Mouse (Mus musculus): ENCODE results near the gene Cttnbp2.

Cttnbp2 gene

DNA sequence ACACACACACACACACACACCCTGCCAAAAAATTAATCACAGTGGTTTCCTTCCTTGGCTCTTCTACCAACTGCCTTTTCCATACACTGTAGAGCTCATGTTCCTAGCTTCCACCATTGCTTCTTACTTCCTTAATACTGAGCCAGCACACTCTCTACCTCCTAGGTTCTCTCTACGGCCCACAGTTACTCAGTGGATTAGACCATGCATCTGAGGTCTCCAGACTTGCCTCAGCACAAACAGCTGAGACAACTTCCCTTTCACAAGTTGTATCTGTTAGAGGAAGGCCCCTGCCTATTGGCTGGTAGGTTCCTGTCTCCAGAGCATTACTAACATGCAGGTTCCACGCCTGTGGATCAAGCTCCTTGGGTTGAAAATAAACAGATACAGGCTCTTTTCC, 45.4 kb downstream of the Cttnbp2 start:
- DNase-seq (ENCODE audit: low read depth in 1 of 2, low spot score in 2 of 2): no peak

DNA sequence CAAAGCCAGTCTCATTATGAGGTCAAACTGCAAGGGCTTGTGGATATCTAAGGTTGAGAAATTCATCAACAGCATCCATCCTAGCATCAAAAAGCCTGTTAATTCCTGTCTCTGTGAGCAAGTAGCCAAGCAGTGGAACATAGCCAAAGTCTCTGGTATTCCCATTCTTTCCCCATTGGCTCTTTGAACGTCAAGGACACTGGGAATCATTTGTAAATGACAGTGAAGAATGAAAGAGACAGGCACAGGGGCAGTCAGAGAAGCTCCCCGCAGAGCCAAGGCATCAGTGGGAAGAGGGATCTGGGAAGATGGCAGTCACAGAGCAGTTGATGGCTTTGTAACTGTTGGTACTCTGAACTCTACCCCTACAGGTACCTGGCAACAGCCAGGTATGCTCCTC, 46.9 kb downstream of the Cttnbp2 start:
- no peak for DNase-seq (ENCODE audit: low read depth in 1 of 2, low spot score in 2 of 2)

DNA sequence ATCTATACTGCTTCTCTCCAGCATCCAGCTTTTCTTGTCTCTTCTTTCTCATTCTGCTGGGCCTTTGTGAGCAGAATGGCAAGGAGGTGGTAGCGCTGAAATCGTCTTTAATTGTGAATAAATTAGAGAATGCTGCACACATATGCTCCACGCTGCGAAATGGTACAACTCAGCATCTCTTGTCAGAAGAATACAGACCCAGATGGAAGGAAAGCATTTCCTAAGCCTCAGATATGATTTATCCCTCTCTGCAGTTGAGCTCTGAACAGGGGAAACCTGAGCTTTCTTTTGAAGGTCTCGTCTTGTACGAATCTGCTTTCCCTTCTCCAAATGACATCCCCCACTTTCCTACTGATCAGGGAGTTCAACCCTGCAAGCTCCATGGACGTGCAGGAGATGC, 48.4 kb downstream of the Cttnbp2 start:
- DNase-seq (ENCODE audit: low read depth in 1 of 2, low spot score in 2 of 2): no peak

DNA sequence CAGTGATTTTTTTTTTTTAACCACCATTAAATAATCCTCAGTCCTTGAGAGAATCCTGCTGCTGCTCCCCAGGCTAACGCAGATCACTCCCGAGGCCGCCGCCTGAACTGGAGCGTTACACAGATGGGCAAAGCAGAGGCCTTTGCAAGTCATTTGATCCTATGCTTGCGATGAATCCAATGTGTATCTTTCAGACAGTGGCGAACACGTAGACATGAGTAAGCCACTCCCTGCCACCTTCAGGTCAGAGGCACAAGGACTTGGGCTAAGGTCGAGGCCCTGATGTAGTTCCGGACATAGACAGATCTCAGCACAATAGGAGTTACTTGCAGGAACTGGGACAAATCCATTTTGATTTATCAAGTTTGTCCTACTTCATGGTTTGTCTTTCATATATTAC, 49.0 kb downstream of the Cttnbp2 start:
- no peak for DNase-seq (ENCODE audit: low read depth in 1 of 2, low spot score in 2 of 2)

DNA sequence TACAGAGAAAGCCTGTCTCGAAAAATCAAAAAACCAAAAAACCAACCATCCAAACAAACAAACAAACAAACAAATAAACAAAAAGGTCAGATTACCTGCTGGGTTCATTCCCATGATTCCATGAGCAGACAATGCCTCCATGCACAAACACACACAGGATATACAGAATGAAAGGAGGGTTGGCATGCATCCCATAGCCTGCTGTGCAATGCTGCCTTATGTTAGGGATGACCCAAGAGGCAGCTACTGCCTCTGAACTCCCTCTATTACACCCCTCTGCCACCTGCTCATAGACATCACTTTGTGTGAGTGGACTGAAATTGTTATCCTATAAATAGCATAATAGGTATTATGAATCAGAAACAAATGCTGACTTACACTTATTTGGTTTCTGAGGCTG, 55.0 kb downstream of the Cttnbp2 start:
- no peak for DNase-seq (ENCODE audit: low read depth in 1 of 2, low spot score in 2 of 2)

DNA sequence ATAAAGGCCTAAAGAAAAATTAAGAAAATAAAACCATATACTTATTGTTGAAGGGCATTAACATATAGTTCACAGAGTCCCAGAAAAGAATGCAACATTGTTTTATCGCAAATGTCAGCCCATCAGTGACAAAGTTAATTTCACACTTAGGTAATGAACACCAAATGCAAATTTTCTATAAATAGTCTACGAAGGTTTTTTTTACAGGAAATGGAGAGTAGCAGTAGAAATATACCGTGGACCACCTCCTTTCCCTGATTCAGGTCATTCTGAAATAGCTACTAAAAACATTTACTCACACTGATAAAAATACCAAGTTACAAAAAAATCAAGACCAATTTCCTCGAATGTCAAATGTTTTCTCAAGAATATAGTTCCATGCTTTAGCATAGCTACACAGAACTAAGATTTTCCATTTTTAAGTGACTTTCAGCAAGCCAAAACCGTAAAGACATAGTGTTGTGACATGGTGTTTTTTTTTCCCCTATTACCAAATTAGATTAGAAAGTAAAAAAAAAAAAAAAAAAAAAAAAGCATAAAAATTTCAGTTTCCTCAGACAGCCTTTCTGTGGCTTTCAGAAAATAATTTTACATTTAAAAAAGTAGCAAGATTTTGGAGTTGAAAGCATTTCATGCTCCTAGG, 64.0 kb downstream of the Cttnbp2 start:
- no peak for DNase-seq (ENCODE audit: low read depth in 1 of 2, low spot score in 2 of 2)

DNA sequence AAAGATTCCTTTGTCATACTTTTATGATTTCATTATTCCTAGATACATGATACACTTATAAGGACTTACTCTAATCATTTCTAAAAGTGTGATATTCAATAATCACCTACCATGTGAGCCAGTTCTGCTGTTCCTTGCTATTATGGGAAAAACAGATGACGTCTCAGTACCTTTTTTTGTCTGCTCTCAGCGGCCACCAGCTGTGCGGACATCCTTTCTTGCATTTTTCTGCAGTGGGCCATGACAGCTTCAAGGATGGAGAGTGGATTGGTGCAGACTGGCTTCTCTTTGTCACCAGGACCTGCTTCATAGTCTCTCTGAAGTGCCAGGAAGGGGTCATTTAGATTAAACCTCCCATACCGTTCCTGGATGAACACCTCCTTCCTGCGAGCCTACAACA, 66.6 kb downstream of the Cttnbp2 start:
- DNase-seq (ENCODE audit: low read depth in 1 of 2, low spot score in 2 of 2): no peak

DNA sequence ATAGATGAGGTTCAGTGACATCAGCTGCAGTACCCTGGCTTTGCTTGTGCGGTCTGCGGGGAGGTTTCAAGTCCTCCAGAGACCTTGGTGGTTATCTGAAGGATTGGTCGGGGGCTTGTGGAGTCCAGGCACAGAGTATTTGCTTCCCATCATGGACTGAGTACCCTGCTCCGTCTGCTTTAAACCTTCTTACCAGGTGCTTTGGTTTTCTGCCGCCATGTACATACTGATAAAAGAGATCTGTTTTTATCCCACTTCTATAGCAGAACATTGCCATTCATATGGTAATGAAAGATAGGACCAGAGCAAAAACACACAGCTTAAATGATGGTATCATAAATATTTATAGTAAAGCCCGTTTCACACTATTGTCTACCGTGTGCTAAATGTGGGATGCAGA, 67.7 kb downstream of the Cttnbp2 start:
- no peak for DNase-seq (ENCODE audit: low read depth in 1 of 2, low spot score in 2 of 2)

DNA sequence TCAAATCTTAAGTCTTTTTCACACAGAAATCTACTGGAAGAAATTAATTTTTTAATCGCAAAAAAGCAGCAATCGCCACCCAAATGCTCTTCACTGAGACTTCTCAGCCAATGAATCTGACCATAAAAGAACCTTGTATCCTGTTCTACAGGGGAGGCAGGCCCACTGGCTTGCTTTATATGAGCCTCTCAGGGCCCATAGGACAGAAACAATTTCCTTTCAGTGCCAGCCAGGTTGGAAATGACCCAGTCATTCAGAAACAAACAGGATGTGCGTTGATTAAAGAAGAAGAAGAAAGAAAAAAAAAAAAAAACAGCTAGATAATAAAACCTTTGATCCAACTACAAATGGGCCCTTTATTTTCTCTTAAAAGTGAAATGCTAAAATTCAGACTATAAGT, 68.3 kb downstream of the Cttnbp2 start:
- no peak for DNase-seq (ENCODE audit: low read depth in 1 of 2, low spot score in 2 of 2)

DNA sequence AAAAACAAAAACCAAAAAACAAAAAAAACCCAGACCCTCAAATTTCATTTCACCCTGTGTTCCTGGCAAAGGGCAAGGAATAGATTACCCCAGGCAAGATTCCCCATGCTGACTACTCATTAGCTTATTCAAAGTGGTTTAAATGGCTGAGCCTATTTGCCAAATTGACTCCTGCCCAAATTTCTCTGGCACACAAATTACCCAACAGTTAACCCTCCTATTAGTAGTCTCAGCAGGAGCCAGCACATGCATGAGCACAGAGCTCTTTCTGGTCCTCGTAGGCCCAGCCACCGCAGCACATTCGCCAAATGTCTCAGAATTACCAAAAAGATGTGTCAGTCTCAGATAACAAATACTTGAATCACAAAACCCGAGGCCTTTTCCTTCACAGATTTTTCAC, 68.9 kb downstream of the Cttnbp2 start:
- DNase-seq (ENCODE audit: low read depth in 1 of 2, low spot score in 2 of 2): no peak

DNA sequence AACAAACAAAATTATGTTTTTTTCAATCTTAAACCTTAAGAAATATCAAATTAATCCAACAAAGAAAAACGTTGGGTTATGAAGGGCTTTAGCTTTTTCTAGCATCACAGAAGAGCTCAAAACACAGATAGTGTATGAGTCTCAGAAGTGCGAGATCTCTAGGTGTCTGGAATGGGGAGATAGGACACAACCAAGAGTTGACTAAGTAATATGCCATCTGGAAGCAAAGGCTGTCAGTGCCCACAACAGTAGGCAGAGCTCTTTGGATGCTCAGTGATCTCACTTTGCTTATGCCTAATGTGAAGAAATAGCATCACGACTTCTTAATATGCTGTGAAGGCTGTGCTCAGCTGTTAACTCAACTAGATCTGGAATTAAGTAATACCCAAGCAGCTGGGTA, 72.3 kb downstream of the Cttnbp2 start:
- no peak for DNase-seq (ENCODE audit: low read depth in 1 of 2, low spot score in 2 of 2)

DNA sequence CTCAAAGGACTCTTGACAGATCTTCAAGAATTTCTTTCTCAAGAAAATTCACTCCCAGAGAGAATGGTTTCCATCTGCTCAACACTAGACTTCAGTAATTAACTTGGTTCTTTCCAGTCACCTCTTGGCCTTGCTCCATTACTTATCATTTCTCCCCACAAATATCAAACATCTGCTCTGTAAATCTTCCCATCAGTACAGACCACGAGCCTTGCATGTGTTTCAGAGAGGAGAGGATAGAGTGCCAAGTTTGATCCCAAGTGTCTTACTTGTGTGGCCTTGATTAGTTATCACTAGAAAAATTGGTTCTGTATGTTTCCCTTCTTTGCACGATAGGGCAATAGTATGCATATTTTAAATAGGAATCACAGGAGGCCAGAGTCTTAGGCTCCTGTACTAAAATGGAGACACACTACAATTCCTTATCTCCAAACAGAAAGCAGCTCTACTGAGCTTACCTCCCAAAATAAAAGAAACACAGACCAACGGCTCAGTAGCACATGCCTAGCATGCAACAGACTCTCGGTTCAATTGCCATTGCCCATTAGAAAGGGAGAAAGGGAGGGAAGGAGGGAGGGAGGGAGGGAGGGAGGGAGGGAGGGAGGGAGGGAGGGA, 73.6 kb downstream of the Cttnbp2 start:
- DNase-seq (ENCODE audit: low read depth in 1 of 2, low spot score in 2 of 2): no peak

DNA sequence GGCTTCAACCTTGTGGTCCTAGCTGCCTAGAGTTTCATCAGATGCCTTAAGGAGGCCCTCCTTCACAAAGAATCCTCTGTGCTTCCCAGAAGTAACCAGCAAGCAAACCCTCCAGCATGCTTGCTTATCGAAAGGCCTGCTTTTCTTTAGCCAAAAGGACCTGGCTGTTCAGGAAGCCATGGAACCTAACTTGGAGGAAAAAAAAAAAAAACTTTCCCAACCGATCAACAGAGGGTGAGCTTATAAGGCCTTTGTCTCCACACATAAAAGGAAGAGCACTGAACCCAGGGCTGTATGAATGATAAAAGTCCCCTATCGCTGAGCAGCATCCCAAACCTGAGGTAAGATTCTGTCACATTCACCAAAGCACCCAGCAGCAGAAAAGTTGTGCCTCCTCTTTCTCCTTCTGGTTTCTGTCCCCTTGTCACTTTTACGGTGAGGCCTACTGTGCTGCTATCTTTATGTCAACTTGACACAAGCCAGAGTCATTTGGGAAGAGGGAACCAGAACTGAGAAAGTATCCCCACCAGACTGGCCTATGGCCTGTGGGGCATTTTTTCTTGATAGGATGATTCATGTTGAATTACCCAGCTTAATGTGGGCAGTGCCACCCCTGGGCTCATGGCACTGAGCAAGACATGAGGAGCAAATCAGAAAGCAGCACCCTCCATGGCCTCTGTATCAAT, 78.4 kb downstream of the Cttnbp2 start:
- DNase-seq (ENCODE audit: low read depth in 1 of 2, low spot score in 2 of 2): no peak

DNA sequence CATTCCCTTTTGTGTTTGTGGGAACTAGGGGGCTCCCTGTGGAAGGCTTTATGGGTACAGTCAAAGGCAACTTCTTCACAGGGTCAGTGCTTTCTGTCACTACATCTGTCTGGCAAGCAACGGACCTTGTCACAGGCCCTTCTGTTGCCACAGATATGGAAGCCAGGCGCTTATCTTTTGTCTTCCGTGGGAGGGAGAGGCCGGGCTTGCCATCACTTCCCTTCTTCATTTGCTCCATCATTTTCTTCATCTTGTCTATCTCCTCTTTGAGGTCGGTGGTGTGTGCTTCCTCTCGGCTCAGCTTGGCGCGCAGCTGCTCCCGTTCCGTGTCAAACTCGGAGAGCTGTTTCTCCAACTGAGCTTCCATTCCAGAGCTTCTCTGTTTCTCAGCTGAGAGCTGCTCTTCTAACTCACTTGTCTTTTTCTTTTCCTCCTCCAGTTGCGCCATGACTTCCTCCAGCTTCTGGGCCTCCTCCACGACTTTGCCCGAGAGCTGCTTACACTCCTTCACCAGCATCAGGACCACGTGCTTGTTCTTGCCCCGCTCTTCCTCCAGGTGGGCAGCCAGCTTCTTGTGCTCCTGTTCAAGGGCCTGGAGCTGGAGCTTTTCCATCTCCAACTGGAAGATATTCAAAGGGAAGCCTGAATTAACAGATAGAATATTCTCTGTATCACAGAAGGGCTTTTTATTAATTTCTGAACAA, 79.7 kb downstream of the Cttnbp2 start:
- no peak for DNase-seq (ENCODE audit: low read depth in 1 of 2, low spot score in 2 of 2)

DNA sequence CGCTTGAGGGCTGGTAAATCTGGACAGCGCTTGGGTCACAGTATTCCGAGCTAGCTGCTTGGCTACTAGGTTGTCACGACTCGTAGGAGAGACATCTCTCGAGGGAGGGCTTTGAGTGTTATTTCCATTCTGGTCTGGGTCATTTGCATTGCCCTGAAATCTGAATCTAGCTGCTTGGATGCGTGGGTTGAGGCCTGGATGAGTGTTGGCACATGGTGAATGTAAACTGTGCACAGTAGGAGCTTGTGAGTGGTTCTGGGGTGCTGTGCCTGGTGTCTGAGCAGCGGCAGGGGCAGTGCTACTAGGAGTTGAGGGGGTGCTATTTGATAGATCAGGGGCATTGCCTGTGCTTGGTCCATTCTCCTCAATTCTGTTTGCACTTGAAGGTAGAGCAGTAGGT, 80.3 kb downstream of the Cttnbp2 start:
- no peak for DNase-seq (ENCODE audit: low read depth in 1 of 2, low spot score in 2 of 2)

DNA sequence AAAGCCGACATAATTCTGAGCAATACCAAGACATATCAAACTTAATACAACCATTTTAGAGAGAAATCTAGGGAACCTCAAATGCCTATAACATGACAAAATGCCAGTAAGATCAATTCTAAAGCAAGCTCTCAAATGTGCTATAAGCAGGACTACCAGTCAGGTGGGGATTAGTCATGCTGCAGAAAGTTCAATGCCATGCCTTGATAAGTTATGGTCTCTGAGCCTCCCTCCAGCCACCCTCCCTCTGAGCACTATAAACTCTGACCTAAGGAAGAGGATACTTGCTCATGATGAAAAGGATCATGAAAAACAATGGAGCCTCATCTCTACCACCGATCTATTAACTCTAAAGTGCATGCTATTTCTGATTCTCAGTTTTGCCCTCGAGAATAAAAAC, 82.3 kb downstream of the Cttnbp2 start:
- DNase-seq (ENCODE audit: low read depth in 1 of 2, low spot score in 2 of 2): no peak

DNA sequence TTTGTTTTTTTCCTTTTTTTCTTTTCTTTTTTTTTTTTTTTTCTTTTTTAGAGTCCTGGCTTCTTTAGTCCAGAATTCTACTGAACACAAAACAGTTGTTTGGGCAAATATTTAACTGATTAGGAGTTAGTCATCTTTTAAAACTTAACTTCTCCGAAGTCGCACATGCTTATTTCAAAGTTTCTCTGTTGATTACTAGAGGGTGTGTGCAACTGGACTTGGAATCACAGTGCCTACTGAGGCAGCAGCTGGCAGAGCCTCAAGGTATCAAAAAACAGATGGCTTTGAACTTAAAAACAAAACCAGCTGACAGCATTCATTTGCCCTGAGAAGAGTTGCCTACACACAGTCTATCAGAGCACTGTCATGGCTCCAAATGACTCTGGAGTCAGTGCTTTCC, 82.8 kb downstream of the Cttnbp2 start:
- DNase-seq (ENCODE audit: low read depth in 1 of 2, low spot score in 2 of 2): no peak

DNA sequence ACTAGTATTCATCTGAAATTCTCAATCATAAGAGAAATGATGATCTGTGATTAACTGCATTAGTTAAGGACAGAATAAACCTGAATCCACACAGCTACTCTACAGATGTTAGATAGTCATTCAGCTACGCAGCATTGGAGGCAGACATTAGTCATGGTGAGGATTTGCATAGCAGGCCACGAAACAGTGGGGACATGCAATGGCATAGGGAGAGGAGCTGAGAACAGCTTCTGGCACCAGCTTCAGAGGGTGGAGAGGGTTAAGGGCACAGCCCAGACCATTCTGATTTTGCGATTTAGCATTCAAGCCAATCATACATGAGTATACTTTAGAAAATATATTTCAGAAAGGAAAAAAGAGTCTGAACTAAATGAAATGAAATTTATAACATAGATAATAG, 84.6 kb downstream of the Cttnbp2 start:
- DNase-seq (ENCODE audit: low read depth in 1 of 2, low spot score in 2 of 2): no peak

DNA sequence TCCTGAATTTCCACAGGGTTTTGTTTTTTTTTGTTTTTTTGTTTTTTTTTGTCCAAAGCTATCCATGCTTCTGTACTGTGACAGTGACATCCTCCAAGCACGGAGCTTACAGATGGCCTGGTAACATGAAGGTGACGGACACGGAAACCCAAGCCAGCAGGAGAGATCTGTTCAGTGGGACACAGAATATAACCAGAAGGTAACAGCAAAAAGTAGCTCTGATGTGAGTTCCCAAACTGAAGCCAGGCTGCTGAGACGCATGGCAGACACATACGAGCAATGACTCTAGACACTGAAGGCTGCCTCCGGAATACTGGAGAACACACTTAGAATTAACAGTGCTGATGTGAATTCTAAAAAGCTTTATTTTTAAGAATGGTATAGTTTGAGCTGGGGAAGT, 89.8 kb downstream of the Cttnbp2 start:
- DNase-seq (ENCODE audit: low read depth in 1 of 2, low spot score in 2 of 2): no peak

DNA sequence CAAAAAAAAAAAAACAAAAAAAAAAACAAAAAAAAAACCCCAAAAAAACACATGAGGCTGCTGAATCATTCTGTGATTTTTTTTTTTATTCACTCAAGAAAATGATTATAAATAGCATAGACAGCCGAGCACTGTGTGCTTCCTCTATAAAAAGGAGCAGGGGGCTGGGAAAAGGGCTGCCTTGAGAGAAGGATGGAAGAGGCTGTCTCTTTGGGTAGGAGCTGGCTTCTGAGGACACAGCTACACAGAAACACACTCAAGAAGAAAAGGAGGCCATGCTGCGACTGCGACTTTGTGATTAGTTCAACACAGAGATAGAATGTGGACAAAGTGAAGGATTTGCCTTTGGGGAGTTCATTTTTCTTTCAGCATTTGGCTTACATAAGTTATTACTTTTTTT, 90.3 kb downstream of the Cttnbp2 start:
- DNase-seq (ENCODE audit: low read depth in 1 of 2, low spot score in 2 of 2): no peak

DNA sequence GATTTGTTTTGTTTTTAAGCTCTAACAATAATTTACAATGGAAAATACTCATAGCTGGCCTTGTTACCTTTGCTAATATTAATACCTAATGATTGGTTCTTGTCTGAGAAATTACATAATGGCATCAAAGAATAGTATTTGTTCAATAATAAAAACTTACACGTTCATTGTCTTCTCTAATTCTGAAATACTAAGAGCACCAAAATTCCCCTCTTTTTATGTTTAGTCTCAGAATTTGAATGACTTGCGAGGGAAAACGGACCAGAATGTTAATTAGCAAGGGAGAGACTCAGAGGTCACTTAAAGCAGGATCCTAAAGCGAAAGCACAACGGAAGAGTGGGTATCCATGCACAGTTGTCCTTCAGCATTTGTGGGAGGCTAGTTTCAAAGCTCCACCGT, 91.5 kb downstream of the Cttnbp2 start:
- DNase-seq (ENCODE audit: low read depth in 1 of 2, low spot score in 2 of 2): no peak

DNA sequence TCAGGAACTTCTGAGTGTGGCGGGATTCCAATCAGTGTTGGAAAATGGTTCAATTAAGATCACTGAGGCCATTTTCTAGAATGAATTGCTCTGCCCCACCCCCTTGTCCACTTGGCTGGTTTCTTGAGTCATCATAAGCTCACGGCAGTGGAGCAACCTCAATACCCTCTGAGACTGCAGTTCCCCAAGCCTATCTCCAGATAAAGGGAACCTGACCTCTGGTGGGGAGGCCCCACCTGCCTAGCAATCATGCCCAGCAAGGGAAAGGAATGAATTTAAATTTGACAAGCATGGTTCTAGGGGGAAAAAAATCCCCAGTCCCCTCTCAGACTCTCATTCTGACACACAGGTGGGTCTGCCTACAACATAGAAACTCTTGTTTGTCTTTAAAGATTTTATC, 93.1 kb downstream of the Cttnbp2 start:
- no peak for DNase-seq (ENCODE audit: low read depth in 1 of 2, low spot score in 2 of 2)

Measured in monocyte, adult 2 months (primary cell).